Mouse (Mus musculus): ENCODE results near the gene Kcnk13.

- TF ChIP-seq POLR2A (IDR thresholded peaks at IDR 0.05; ENCODE audit: insufficient read depth, low read length) (no peak), CTCF (IDR thresholded peaks at IDR 0.05; ENCODE audit: low read depth, low read length) (no peak), EP300 (IDR thresholded peaks at IDR 0.05; ENCODE audit: insufficient read depth, low read depth, low read length) (no peak)
Measured at GRCm38 (mm10) chr12:99928311-99928710, 36.0 kb upstream of the Kcnk13 start.

Data from ES-Bruce4 (cell line).